Mouse (Mus musculus): ENCODE measurements around the gene Shisal2b.

The Shisal2b gene

GRCm38 (mm10) chr13:104816635-104817571, 46.8 kb downstream of the Shisal2b start, which contains the start of gene Cwc27:
Gene Cwc27 (minus strand): TSS chr13:104817142.
- peak; percentile 73 to 81 for DNase-seq (ENCODE audit: low spot score in 2 of 2)

GRCm38 (mm10) chr13:104816270-104816634, 47.4 kb downstream of the Shisal2b start:
- DNase-seq (ENCODE audit: low spot score in 2 of 2), result no peak

- DNase-seq (ENCODE audit: low spot score in 2 of 2), result no peak
Observed at GRCm38 (mm10) chr13:104805681-104806080, 58.0 kb downstream of the Shisal2b start.

DNA sequence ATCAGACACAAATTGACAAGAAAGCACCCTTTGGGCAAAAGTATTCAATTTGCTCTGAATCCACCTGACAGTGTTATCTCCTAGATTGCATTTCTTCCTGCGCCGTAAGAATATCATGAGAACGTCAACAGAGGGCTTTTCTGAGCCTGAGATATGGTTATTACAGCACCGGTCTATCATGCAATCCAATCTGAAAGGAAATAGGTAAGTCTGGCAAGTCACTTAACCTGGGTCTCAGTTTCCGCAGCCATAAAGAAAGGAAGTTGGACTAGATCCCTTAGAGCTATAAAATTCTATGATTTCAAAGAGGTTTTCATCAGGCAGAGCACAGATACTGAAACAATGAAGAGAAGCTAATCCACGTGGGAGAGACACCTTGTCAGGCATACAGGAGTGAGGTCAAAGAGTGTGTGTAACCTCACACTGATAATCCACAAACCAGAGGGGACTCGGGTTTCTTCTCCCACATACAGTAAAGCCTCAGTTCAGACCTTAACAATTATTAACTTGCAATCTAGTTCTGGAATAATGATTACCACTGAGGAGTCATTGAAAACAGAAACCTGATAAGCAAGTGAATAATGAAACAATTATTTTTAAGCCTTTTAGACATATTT, 64.0 kb downstream of the Shisal2b start:
- no peak for DNase-seq (ENCODE audit: low spot score in 2 of 2)

DNA sequence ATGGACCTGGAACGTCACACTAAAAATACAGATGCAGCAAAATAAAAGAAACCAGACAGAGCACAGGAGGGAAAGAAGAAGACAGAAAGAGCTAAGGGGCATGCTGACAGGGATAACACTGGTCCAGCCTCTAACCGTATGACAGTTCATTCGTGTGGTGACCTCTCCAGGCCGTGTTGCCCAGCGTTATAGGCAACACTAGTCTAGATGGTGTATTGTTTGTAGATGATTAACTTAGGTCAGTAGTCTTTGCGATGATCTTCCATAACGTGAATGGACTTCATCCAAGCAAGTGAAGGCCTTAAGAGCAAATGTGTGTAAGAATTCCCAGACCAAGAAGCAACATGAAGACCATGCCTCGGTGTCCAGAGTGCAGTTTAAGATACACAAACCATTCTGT, 64.6 kb downstream of the Shisal2b start:
- no peak for DNase-seq (ENCODE audit: low spot score in 2 of 2)
